Mouse (Mus musculus): ENCODE data around the gene Fam161b. TPM values are rescaled to one million over a fixed set of nuclear protein-coding genes. Genes with fewer than 3 reads are reported as not detected.
"Not testable (repeated sequence)": the region's sequence is repeated elsewhere in the genome, so short reads cannot be mapped to it uniquely, and the experiment has no call there.

Fam161b gene
- total RNA-seq, 2 experiments from 2014 or later: 0.43 TPM; not detected in 1

GRCm38 (mm10) chr12:84385408-84385807 lies 23.8 kb upstream of the Fam161b start:
- no peak for ATAC-seq (replicated peaks; ENCODE audit: low FRiP score, poor library complexity, severe bottlenecking)

- ATAC-seq (replicated peaks; ENCODE audit: low FRiP score, poor library complexity, severe bottlenecking): no peak
These were observed 23.0 kb upstream of the Fam161b start for GRCm38 (mm10) chr12:84384644-84385081.

DNA sequence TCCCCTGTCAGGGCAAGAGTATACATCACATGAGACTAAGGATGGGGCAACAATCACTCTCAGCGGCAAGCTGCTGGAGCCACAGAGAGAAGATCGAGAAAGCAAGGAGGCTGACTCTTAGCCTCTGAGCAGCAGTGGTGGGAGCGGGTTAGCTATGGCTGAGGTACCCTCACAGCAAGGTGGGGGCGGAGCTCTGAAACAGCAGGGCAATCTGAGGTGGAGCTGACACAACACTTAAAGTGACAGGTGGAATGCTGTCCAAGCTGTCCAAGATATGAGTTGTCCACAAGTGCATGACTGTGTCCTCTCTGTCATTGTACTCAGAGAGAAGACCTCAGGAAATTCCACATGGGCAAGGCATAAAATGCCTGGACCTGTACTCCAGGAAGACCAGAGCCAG lies 20.7 kb upstream of the Fam161b start:
- ATAC-seq (replicated peaks; ENCODE audit: low FRiP score, poor library complexity, severe bottlenecking): no peak

DNA sequence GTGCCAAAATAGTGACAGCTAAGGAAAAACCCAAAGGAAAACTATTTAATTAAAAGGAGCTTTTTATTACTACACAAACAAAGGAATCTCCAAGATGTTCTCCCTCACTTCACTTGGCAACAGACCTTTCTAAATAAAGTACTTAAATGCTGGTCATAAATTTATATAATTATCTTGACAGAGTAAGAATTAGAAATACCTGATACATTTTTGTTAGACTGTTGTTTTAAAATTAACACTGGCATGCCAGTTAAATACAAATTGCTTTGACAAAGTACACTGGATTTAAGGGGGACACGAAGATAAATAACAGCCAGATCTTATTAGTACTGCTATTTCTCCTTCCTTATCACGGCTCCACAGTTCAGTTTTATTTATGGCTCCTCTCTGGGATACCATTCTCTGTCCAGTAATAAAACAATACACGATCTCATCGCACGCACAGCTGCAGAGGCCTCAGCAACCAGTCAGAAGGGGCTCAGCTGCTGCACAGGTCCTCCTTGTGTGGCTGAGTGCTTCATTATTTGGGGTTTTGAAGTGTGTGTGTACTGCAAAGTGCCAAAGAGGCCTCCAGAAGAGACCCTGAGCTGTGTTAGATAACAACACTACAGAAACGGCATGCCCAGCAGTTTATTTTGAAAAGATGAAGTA lies 12.3 kb upstream of the Fam161b start:
- ATAC-seq (replicated peaks; ENCODE audit: low FRiP score, poor library complexity, severe bottlenecking): no peak

GRCm38 (mm10) chr12:84371647-84372046 lies 10.0 kb upstream of the Fam161b start:
- ATAC-seq (replicated peaks; ENCODE audit: low FRiP score, poor library complexity, severe bottlenecking): no peak

- 0 out of 2 replicates have a peak, but pooled peaks have one; percentile 28 for ATAC-seq (replicated peaks; ENCODE audit: low FRiP score, poor library complexity, severe bottlenecking)
These were observed 5.3 kb upstream of the Fam161b start for GRCm38 (mm10) chr12:84366971-84367370.

GRCm38 (mm10) chr12:84365137-84365536 lies 3.5 kb upstream of the Fam161b start:
- ATAC-seq (replicated peaks; ENCODE audit: low FRiP score, poor library complexity, severe bottlenecking): no peak

DNA sequence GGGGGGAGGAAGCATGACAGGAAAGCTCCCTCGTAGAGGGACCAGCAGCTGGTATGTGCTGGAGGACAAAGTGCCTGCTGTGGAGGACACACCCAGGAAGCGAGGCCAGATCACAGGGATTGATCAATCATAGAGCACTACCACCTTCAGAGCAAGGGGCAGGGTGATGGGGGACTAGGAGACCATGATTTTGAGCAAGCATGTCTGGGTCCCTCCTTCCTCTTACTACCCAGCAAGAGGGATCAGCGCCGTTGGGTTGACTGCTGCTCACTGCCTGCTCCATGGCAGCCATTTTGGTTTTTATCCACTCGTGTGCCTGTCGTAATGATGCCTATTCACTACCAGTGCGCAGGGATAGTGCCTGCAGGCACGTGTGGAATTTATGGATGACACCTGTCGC lies 2.7 kb upstream of the Fam161b start:
- no peak for ATAC-seq (replicated peaks; ENCODE audit: low FRiP score, poor library complexity, severe bottlenecking)

DNA sequence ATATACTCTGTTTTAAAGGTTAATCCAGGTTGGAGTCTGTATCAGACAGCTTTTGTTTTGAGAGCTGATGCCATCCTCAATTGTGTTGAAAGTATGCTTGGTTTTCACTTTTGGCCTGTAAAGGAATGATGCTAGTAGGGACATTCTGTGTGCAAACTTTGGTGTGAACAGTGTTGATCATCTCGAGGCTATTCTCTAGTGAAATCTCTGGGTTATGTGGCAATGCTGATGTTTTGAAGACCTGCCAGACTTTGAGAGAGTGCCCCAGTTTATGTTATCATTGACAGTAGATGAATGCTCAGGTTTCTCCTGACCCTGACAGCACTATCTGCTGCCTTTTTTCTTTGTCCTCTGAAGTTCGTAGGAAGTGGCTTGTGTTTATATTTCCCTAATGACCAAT lies 1.2 kb upstream of the Fam161b start:
- no peak for ATAC-seq (replicated peaks; ENCODE audit: low FRiP score, poor library complexity, severe bottlenecking)

- ATAC-seq (replicated peaks; ENCODE audit: low FRiP score, poor library complexity, severe bottlenecking): not testable (repeated sequence)
These were observed 2.9 kb downstream of the Fam161b start for GRCm38 (mm10) chr12:84358699-84359098.

GRCm38 (mm10) chr12:84347192-84347591 lies 14.4 kb downstream of the Fam161b start:
- ATAC-seq (replicated peaks; ENCODE audit: low FRiP score, poor library complexity, severe bottlenecking): peak; percentile 73

DNA sequence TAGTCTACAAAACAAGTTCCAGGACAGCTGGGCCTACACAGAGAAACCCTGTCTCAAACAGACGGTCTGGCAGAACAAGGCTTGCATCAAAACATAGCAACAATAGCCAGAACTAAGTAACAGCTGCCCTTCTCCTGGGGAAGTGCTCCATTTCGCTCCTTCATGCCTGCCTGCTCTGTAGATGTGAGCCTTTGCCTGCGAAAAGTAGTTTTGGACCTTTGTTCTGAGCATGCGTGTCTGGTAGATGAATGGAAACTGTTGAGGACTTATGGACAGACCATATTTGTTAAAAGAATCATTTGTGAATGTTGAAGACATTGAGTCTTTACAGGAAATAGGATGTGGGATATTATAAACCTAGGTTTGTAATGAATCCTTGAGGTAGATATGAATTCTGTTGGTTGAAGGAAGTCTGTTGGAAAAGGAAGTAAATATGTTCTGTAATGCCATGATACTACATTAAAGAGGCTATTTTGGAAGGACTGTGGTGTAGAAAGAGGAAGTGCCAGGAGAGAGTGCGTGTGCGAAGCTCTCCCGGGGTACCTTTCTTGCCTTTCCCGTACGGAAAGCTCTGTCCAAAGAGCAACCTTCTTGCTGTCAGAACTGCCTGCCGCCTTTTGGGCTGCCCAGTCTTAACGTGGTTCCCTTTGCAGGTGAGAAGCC lies 24.5 kb downstream of the Fam161b start:
- ATAC-seq (replicated peaks; ENCODE audit: low FRiP score, poor library complexity, severe bottlenecking): no peak

GRCm38 (mm10) chr12:84327111-84327512 lies 34.5 kb downstream of the Fam161b start:
- no peak for ATAC-seq (replicated peaks; ENCODE audit: low FRiP score, poor library complexity, severe bottlenecking)

- peak; percentile 87 for ATAC-seq (replicated peaks; ENCODE audit: low FRiP score, poor library complexity, severe bottlenecking)
These were observed 44.7 kb downstream of the Fam161b start, which contains the start of gene Zfp410 for GRCm38 (mm10) chr12:84316721-84317621. Gene Zfp410 (plus strand): TSS chr12:84316852.

GRCm38 (mm10) chr12:84316006-84316405 lies 45.6 kb downstream of the Fam161b start:
- ATAC-seq (replicated peaks; ENCODE audit: low FRiP score, poor library complexity, severe bottlenecking): 0 out of 2 replicates have a peak, but pooled peaks have one; percentile 7

DNA sequence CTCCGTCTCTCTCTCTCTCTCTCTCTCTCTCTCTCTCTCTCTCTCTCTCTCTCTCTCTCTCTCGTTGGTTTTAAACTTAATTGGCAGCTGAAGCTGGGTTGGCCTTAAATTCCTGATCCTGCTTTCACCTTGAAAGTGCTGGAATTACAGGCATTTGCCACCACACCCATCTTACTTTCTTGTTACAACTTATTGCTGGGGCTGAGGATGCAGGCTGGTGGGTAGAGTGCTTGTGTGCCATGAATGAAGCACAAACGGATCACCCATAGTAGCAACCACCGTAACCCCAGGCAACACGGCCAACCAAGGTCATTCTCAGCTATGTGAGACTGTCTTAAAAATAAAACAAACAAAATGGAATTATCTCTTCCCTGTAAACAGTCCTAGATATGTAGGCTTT lies 50.3 kb downstream of the Fam161b start:
- no peak for ATAC-seq (replicated peaks; ENCODE audit: low FRiP score, poor library complexity, severe bottlenecking)

GRCm38 (mm10) chr12:84304554-84304953 lies 57.1 kb downstream of the Fam161b start:
- ATAC-seq (replicated peaks; ENCODE audit: low FRiP score, poor library complexity, severe bottlenecking): no peak

DNA sequence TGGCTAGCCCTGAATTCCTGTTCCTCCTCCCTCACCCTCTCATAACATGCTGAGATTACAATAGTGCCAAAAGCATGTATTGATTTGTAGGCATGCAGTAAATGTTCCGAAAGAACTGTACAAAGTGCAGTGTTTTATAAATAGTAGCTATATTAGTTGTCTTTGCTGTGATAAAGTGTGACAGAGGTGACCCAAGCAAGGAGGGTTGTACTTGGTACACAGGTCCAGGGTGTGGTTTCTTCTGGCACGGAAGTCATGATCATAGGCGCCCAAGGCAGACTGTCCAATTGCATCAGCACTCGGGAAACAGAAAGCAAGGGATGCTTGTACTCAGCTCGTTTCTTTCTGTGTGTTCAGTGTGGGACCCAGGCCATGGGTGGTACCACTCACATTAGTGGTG lies 57.5 kb downstream of the Fam161b start:
- ATAC-seq (replicated peaks; ENCODE audit: low FRiP score, poor library complexity, severe bottlenecking): no peak

- peak; percentile 91 for ATAC-seq (replicated peaks; ENCODE audit: low FRiP score, poor library complexity, severe bottlenecking)
These were observed 62.4 kb downstream of the Fam161b start for GRCm38 (mm10) chr12:84299265-84299664.

DNA sequence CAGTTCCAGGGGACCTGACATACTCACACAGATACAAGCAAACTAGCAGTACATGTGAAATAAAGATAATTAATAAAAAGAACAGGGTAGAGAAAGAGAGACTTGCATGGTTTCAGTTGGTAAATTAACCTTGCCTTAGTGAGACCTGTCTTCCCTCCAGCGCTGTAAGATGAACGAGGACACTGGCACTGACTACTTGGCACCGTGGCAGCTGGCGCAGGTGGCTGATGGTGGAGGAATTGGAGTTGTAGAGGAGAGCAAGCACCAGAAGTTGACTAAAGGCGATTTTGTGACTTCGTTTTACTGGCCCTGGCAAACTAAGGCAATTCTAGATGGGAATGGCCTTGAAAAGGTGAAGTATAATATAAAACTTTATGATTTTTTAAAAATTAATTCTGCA lies 63.8 kb downstream of the Fam161b start:
- no peak for ATAC-seq (replicated peaks; ENCODE audit: low FRiP score, poor library complexity, severe bottlenecking)

All from erythroblast, adult 5-6 weeks (primary cell).